Mouse (Mus musculus) liver, postnatal 0 days (tissue): ENCODE data around the gene Slc22a1. TPM values are rescaled to one million over a fixed set of nuclear protein-coding genes. Genes with fewer than 3 reads are reported as not detected.

Experiments used
- ATAC-seq: fragments of 200-750 bp; cut with Nextera tagmentation; 2 replicates; pipeline ENCODE4 v1.8.0; 2017; ENCODE audit warnings: mild to moderate bottlenecking, moderate library complexity
- DNase-seq: peaks from one replicate; pipeline ENCODE4 v3.0.0-alpha.2; 2016
- H3K27ac ChIP-seq: fragments of 300-500 bp; sonication (generic); 2 replicates; pipeline ENCODE4 v1.5.1; 2014; ENCODE audit warnings: antibody characterized with exemption, moderate library complexity, mild to moderate bottlenecking, low read depth
- H3K27me3 ChIP-seq: fragments of 300-500 bp; sonication (generic); 2 replicates; pipeline ENCODE4 v1.6.1; 2014; ENCODE audit warnings: low read length, control low read depth, mixed read lengths; ENCODE audit not compliant: insufficient read depth
- H3K36me3 ChIP-seq: fragments of 300-500 bp; sonication (generic); replicated peaks from 2 replicates; pipeline ENCODE4 v1.6.1; 2014; ENCODE audit warnings: mild to moderate bottlenecking, control low read depth, low read length, moderate library complexity, mixed read lengths; ENCODE audit not compliant: insufficient read depth
- H3K4me1 ChIP-seq: fragments of 300-500 bp; sonication (generic); 2 replicates; pipeline ENCODE4 v1.6.1; 2014; ENCODE audit warnings: antibody characterized with exemption, mild to moderate bottlenecking, control low read depth; ENCODE audit not compliant: insufficient read depth
- H3K4me2 ChIP-seq: fragments of 300-500 bp; sonication (generic); 2 replicates; pipeline ENCODE4 v1.6.1; 2014; ENCODE audit warnings: low read depth, mild to moderate bottlenecking, low read length, moderate library complexity, mixed read lengths
- H3K4me3 ChIP-seq: fragments of 300-500 bp; sonication (generic); 2 replicates; pipeline ENCODE4 v1.5.1; 2014; ENCODE audit warnings: low read depth, low read length
- H3K9ac ChIP-seq: fragments of 300-500 bp; sonication (generic); replicated peaks from 2 replicates; pipeline ENCODE4 v1.6.1; 2014; ENCODE audit warnings: mild to moderate bottlenecking, moderate library complexity
- H3K9me3 ChIP-seq: fragments of 300-500 bp; sonication (generic); 2 replicates; pipeline ENCODE4 v1.6.1; 2016; ENCODE audit warnings: mild to moderate bottlenecking, control low read depth, low read length, mixed read lengths
- CTCF ChIP-seq: sonication (generic); IDR thresholded peaks from 2 replicates; pipeline ENCODE4 v1.5.1; 2016; ENCODE audit warnings: antibody characterized with exemption, low read depth
- EP300 ChIP-seq: IDR thresholded peaks from 2 replicates; pipeline ENCODE4 v1.6.1; 2016; ENCODE audit warnings: antibody characterized with exemption, low read depth, mild to moderate bottlenecking
- WGBS: fragments of 180-500 bp; shearing (Covaris S2); extraction: QIAGEN DNeasy Blood & Tissue Kit; methylation state at CpG from one replicate; pipeline ENCODE4 v1.1.7; 2014; ENCODE audit not compliant: insufficient replicate concordance; 5-methylcytosine and 5-hydroxymethylcytosine counted together
- polyA plus RNA-seq: library from polyadenylated mRNA; unstranded; fragments of >200 nt; fragmentation: Nextera tagmentation; extraction: Ambion mirVana; gene quantifications from 2 replicates; pipeline ENCODE4 v1.2.1, GENCODE M21; 2015

The Slc22a1 gene
- polyA plus RNA-seq, 1 experiment from 2014 or later, result 11.7 TPM

DNA sequence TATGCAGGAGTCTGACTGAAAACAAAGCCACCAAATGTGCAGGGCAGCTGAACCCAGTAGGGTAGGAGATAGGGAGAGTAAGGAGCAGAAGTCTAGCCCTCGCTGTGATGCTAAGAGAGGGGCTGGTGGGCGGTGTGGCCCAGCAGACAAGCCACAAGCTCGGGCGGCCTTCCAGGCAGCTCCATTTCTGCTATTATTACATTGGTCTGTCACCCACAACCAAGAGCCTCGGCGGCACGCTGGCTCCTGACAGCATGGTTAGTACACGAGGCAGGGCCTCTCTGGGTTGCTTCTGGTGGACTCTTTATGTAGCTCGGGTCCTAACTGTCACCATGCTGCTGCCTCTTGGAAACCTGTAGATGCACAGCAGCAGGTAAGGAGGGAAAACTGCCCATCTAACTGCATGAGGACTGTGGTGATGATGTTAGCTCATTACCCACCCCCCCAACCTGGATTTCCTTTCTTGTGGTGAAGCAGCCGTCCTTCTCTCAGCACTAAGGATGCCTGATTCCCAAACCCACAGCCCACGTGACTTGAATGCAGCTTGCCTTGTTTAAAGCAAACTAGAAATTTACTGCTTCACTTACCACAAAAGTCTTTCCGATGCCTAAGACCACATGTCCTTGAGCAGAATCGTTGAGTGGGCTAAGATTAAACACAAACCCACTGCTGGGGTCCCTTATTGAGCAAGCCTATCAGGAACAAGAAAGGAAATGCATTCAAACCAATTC lies 34.6 kb upstream of the Slc22a1 start:
- WGBS, result 58% methylated on average over 13 of the region's 13 CpGs

DNA sequence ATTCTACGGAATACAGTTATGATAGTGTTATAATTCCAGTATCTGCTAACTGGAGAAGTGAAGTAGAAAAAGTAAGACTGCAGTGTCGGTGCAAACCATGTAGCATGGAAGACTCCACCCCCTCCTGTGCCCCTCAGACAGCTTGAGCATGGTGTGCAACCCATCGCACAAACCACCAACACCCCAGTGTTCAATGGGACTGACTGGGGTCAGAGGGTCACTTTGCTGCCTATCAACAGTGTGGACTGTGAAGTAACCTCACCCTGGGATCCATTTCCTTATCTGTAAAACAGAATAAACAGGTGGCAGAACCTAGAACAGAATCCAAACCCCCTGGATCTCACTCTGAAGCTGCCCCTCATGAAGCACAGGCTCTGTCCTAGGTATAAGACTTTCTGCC lies 32.8 kb upstream of the Slc22a1 start:
- no peak overlapping the region for H3K4me3 ChIP-seq
- H3K4me1 ChIP-seq, result no peaks in the 10 kb centered on the region
- peaks cover 27% of the 10 kb centered on the region for H3K36me3 ChIP-seq
- WGBS, result 71% methylated on average over 3 of the region's 3 CpGs
- no peak overlapping the region for H3K4me2 ChIP-seq
- no peaks in the 10 kb centered on the region for H3K9me3 ChIP-seq
- no peak for TF ChIP-seq CTCF
- no peak for TF ChIP-seq EP300
- no peak for DNase-seq
- ATAC-seq, result no peak
- H3K27ac ChIP-seq, result no peak overlapping the region
- H3K27me3 ChIP-seq, result no peaks in the 10 kb centered on the region
- no peak overlapping the region for H3K9ac ChIP-seq

More for the DNA sequence above, 34.6 kb upstream of the Slc22a1 start:
- TF ChIP-seq CTCF (no peak), EP300 (no peak)
- H3K27me3 ChIP-seq, result no peaks in the 10 kb centered on the region
- H3K4me1 ChIP-seq, result peaks cover 4% of the 10 kb centered on the region
- no peak overlapping the region for H3K4me2 ChIP-seq
- H3K27ac ChIP-seq, result no peak overlapping the region
- DNase-seq (no peak), ATAC-seq (no peak)
- H3K4me3 ChIP-seq, result no peak overlapping the region
- H3K9me3 ChIP-seq, result no peaks in the 10 kb centered on the region
- peaks cover 28% of the 10 kb centered on the region for H3K36me3 ChIP-seq
- no peak overlapping the region for H3K9ac ChIP-seq

DNA sequence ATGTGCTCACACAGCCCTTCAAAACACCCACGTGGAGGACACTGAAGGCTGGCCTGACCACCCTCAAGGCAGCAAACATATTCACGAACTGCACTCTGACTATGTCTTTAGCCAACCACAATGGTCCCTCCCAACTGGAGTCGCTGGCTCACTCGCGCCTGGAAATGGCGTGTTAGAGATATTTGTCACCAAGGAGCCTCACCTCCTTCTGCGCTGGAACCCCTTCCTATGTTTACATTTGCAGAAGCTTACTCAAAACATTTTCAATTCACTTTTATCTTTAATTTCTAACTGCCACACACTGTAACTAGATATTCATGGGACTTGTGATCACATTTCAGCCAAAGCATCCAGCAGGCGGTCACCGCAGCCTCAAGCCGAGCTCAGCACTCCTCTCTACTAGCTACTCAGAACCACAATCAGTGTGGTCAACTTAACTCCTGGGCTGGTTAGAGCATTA lies 31.0 kb upstream of the Slc22a1 start:
- H3K9me3 ChIP-seq, result no peaks in the 10 kb centered on the region
- H3K4me2 ChIP-seq, result no peak overlapping the region
- 84% methylated on average over 10 of the region's 10 CpGs for WGBS
- H3K36me3 ChIP-seq, result peaks cover 36% of the 10 kb centered on the region
- no peak for ATAC-seq
- H3K9ac ChIP-seq, result no peak overlapping the region
- TF ChIP-seq CTCF (no peak), EP300 (no peak)
- H3K27me3 ChIP-seq, result no peaks in the 10 kb centered on the region
- no peaks in the 10 kb centered on the region for H3K4me1 ChIP-seq
- no peak overlapping the region for H3K4me3 ChIP-seq
- DNase-seq, result no peak
- no peak overlapping the region for H3K27ac ChIP-seq

DNA sequence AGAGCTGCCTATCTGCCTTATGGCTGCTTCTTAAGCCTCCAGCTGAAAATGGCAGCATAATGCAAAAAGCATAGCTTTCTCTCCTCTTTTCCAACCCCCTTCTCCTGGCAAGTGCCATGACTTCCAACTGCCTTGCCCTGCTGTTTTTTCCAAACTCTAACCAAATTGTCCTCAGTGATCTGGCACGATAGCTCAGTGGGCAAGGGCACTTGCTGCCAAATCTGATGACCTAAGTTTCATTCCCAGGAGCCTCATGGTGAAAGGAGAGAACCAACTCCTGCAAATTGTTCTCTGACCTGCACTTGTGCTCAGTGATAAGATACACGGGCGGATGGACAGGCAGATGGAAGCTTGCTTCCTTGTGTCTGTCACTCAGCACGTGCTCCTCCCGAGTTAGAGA lies 27.3 kb upstream of the Slc22a1 start:
- 84% methylated on average over 5 of the region's 5 CpGs for WGBS
- DNase-seq (no peak), ATAC-seq (no peak)
- Histone ChIP-seq H3K27ac (no peak overlapping the region), H3K4me3 (no peak overlapping the region), H3K27me3 (no peaks in the 10 kb centered on the region), H3K36me3 (peaks cover 31% of the 10 kb centered on the region), H3K4me1 (no peaks in the 10 kb centered on the region), H3K4me2 (no peak overlapping the region), H3K9ac (no peak overlapping the region), H3K9me3 (no peaks in the 10 kb centered on the region)
- no peak for TF ChIP-seq EP300
- TF ChIP-seq CTCF, result no peak

DNA sequence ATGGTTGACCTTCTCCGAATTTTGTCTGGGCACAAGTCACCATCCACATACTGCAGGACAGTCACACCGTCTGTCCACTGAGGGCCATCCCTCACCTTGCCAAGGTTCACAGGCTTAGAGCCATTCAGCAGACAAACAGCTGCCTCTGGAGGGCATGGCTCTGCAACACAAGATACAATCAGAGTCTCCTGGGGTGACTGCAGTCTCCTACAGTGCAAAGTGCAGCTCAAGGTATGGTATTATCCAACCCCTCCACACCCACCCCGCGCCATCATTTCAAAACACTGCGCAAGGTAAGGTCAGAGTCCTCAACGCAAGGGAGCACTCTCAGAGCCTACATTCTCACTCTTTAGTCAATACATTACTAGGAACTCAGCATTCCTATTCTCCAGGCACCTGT lies 24.7 kb upstream of the Slc22a1 start:
- no peaks in the 10 kb centered on the region for H3K27me3 ChIP-seq
- no peak overlapping the region for H3K4me3 ChIP-seq
- 82% methylated on average over 6 of the region's 6 CpGs for WGBS
- ATAC-seq (peak; percentile 33; the same call in 1 of the 2 replicates), DNase-seq (no peak)
- H3K36me3 ChIP-seq, result peaks cover 44% of the 10 kb centered on the region
- no peaks in the 10 kb centered on the region for H3K4me1 ChIP-seq
- H3K4me2 ChIP-seq, result no peak overlapping the region
- no peak overlapping the region for H3K27ac ChIP-seq
- H3K9ac ChIP-seq, result no peak overlapping the region
- no peaks in the 10 kb centered on the region for H3K9me3 ChIP-seq
- TF ChIP-seq CTCF (no peak), EP300 (no peak)

DNA sequence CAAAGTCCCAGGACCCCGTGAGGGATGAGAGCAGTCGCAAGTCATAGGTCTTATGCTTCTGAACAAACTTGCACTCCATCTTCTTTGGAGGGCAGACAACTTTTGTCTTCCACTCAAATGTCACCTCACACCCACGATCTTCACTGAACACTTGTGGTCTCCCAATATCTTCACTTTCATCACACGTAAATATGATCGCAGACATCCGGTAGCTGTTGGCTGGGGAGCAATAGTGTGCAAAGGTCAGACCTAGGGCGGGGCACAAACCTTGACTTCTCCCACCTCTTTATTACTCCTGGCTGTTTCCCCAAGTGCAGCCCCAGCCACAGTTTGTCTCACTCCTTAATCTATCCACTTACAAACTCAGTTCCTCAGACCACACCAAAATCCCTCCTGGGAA lies 16.3 kb upstream of the Slc22a1 start:
- no peak overlapping the region for H3K9ac ChIP-seq
- H3K27ac ChIP-seq, result no peak overlapping the region
- no peak for DNase-seq
- 66% methylated on average over 7 of the region's 7 CpGs for WGBS
- no peaks in the 10 kb centered on the region for H3K27me3 ChIP-seq
- no peak overlapping the region for H3K4me3 ChIP-seq
- no peaks in the 10 kb centered on the region for H3K4me1 ChIP-seq
- no peak overlapping the region for H3K4me2 ChIP-seq
- ATAC-seq, result no peak
- H3K9me3 ChIP-seq, result no peaks in the 10 kb centered on the region
- peaks cover 70% of the 10 kb centered on the region for H3K36me3 ChIP-seq
- TF ChIP-seq EP300 (no peak), CTCF (no peak)
